Mouse (Mus musculus): Measurements from ENCODE around the gene Dld. TPM values are rescaled to one million over a fixed set of nuclear protein-coding genes. Genes with fewer than 3 reads are reported as not detected.

The Dld gene
- polyA plus RNA-seq, 1 experiment, result 32.4 TPM

GRCm38 (mm10) chr12:31318409-31318963 lies 32.8 kb downstream of the Dld start:
- no peaks in the 10 kb centered on the region for H3K27me3 ChIP-seq (ENCODE audit: control insufficient read depth, insufficient read depth, insufficient read length)
- TF ChIP-seq MYOD1 (IDR thresholded peaks at IDR 0.05; ENCODE audit: control insufficient read depth, insufficient read length, low read depth), result no peak
- H3ac ChIP-seq (ENCODE audit: control insufficient read depth, insufficient read length, low read depth), result no peak overlapping the region
- peaks cover 12% of the 10 kb centered on the region for H3K79me2 ChIP-seq (ENCODE audit: control insufficient read depth, insufficient read depth)
- no peak overlapping the region for H3K4me3 ChIP-seq (ENCODE audit: insufficient read depth, poor library complexity, severe bottlenecking)
- peaks cover 99% of the 10 kb centered on the region for H3K36me3 ChIP-seq (ENCODE audit: control insufficient read depth, insufficient read depth)
- H3K79me3 ChIP-seq (ENCODE audit: low read depth), result peaks cover 1% of the 10 kb centered on the region

GRCm38 (mm10) chr12:31317670-31318408 lies 33.4 kb downstream of the Dld start:
- TF ChIP-seq MYOD1 (IDR thresholded peaks at IDR 0.05; ENCODE audit: control insufficient read depth, insufficient read length, low read depth), result no peak
- TF ChIP-seq MYOG (IDR thresholded peaks at IDR 0.05; ENCODE audit: control insufficient read depth, extremely low read depth, insufficient read length), result no peak
- no peak for TF ChIP-seq CTCF (IDR thresholded peaks at IDR 0.05; ENCODE audit: control insufficient read depth, insufficient read depth, insufficient read length)
- no peak for TF ChIP-seq FOSL1 (IDR thresholded peaks at IDR 0.05; ENCODE audit: insufficient read depth, low read length, poor library complexity, severe bottlenecking)
- TF ChIP-seq CEBPB (IDR thresholded peaks at IDR 0.05; ENCODE audit: low read depth), result no peak
- TF ChIP-seq USF1 (IDR thresholded peaks at IDR 0.05; ENCODE audit: low read depth), result no peak
- no peak for TF ChIP-seq MAX (IDR thresholded peaks at IDR 0.05)
- H3K36me3 ChIP-seq (ENCODE audit: control insufficient read depth, insufficient read depth), result peaks cover 99% of the 10 kb centered on the region

GRCm38 (mm10) chr12:31315961-31316360 lies 35.3 kb downstream of the Dld start:
- H3K79me2 ChIP-seq (ENCODE audit: control insufficient read depth, insufficient read depth), result peaks cover 12% of the 10 kb centered on the region
- no peak overlapping the region for H3ac ChIP-seq (ENCODE audit: control insufficient read depth, insufficient read length, low read depth)
- H3K79me3 ChIP-seq (ENCODE audit: low read depth), result peaks cover 5% of the 10 kb centered on the region
- H3K36me3 ChIP-seq (ENCODE audit: control insufficient read depth, insufficient read depth), result peaks cover 99% of the 10 kb centered on the region
- H3K4me3 ChIP-seq (ENCODE audit: insufficient read depth, poor library complexity, severe bottlenecking), result no peak overlapping the region
- no peaks in the 10 kb centered on the region for H3K27me3 ChIP-seq (ENCODE audit: control insufficient read depth, insufficient read depth, insufficient read length)
- TF ChIP-seq CTCF (IDR thresholded peaks at IDR 0.05; ENCODE audit: control insufficient read depth, insufficient read depth, insufficient read length) (no peak), MAX (IDR thresholded peaks at IDR 0.05) (no peak), USF1 (IDR thresholded peaks at IDR 0.05; ENCODE audit: low read depth) (no peak), CEBPB (IDR thresholded peaks at IDR 0.05; ENCODE audit: low read depth) (no peak), FOSL1 (IDR thresholded peaks at IDR 0.05; ENCODE audit: insufficient read depth, low read length, poor library complexity, severe bottlenecking) (no peak), MYOD1 (IDR thresholded peaks at IDR 0.05; ENCODE audit: control insufficient read depth, insufficient read length, low read depth) (no peak)

More at GRCm38 (mm10) chr12:31317670-31318408, 33.4 kb downstream of the Dld start:
- no peak overlapping the region for H3K4me3 ChIP-seq (ENCODE audit: insufficient read depth, poor library complexity, severe bottlenecking)
- H3K27me3 ChIP-seq (ENCODE audit: control insufficient read depth, insufficient read depth, insufficient read length), result no peaks in the 10 kb centered on the region
- H3K79me3 ChIP-seq (ENCODE audit: low read depth), result peaks cover 4% of the 10 kb centered on the region
- no peak overlapping the region for H3ac ChIP-seq (ENCODE audit: control insufficient read depth, insufficient read length, low read depth)
- peaks cover 12% of the 10 kb centered on the region for H3K79me2 ChIP-seq (ENCODE audit: control insufficient read depth, insufficient read depth)

DNA sequence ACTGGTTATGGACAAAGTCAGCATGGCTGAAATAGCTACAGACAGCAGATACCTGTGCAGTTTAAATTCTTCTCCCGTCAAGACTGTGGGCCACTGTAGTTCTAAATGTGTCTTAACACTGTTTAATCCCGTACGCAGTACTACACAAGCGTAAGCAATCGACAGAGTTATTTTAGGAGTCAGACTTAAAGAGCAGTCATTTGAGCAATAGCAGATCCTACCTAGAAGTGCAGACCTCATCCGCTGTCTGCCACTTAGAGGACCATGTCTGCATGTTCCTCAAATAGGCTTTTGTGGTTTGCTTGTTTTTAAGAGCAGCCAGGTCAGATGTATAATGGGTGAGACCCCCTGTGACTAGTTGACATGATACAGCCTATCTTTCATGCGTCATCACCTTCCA lies 36.9 kb downstream of the Dld start:
- TF ChIP-seq MYOG (IDR thresholded peaks at IDR 0.05; ENCODE audit: control insufficient read depth, extremely low read depth, insufficient read length) (no peak), FOSL1 (IDR thresholded peaks at IDR 0.05; ENCODE audit: insufficient read depth, low read length, poor library complexity, severe bottlenecking) (no peak), USF1 (IDR thresholded peaks at IDR 0.05; ENCODE audit: low read depth) (no peak), CTCF (IDR thresholded peaks at IDR 0.05; ENCODE audit: control insufficient read depth, insufficient read depth, insufficient read length) (no peak), MAX (IDR thresholded peaks at IDR 0.05) (no peak), CEBPB (IDR thresholded peaks at IDR 0.05; ENCODE audit: low read depth) (no peak), MYOD1 (IDR thresholded peaks at IDR 0.05; ENCODE audit: control insufficient read depth, insufficient read length, low read depth) (no peak)
- H3ac ChIP-seq (ENCODE audit: control insufficient read depth, insufficient read length, low read depth), result no peak overlapping the region
- H3K4me3 ChIP-seq (ENCODE audit: insufficient read depth, poor library complexity, severe bottlenecking), result no peak overlapping the region
- H3K27me3 ChIP-seq (ENCODE audit: control insufficient read depth, insufficient read depth, insufficient read length), result no peaks in the 10 kb centered on the region
- H3K79me2 ChIP-seq (ENCODE audit: control insufficient read depth, insufficient read depth), result peaks cover 12% of the 10 kb centered on the region
- H3K36me3 ChIP-seq (ENCODE audit: control insufficient read depth, insufficient read depth), result peaks cover 99% of the 10 kb centered on the region
- H3K79me3 ChIP-seq (ENCODE audit: low read depth), result peaks cover 5% of the 10 kb centered on the region

DNA sequence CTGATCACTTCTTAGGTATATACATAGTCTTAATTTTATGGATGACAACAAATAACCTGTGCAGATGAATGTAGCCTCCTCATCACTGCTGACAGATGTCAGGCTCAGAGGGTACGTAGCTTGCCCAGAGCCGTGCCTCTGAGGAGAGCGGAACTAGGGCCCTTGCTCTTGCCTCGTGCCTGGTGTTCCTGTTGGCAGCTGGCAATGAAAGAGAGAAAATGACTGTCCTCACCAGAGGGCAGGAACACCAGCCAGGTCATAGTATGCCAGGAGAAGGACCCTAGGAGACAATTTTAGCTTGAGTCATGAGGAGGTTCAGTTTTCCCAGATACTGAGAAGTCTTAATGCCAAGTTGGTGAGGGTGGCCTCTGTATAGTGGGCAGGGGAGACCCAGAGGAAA lies 38.1 kb downstream of the Dld start:
- H3ac ChIP-seq (ENCODE audit: control insufficient read depth, insufficient read length, low read depth), result no peak overlapping the region
- TF ChIP-seq CTCF (IDR thresholded peaks at IDR 0.05; ENCODE audit: control insufficient read depth, insufficient read depth, insufficient read length) (no peak), MYOD1 (IDR thresholded peaks at IDR 0.05; ENCODE audit: control insufficient read depth, insufficient read length, low read depth) (no peak), CEBPB (IDR thresholded peaks at IDR 0.05; ENCODE audit: low read depth) (no peak), USF1 (IDR thresholded peaks at IDR 0.05; ENCODE audit: low read depth) (no peak), FOSL1 (IDR thresholded peaks at IDR 0.05; ENCODE audit: insufficient read depth, low read length, poor library complexity, severe bottlenecking) (no peak), MYOG (IDR thresholded peaks at IDR 0.05; ENCODE audit: control insufficient read depth, extremely low read depth, insufficient read length) (no peak), MAX (IDR thresholded peaks at IDR 0.05) (no peak)
- peaks cover 99% of the 10 kb centered on the region for H3K36me3 ChIP-seq (ENCODE audit: control insufficient read depth, insufficient read depth)
- no peaks in the 10 kb centered on the region for H3K27me3 ChIP-seq (ENCODE audit: control insufficient read depth, insufficient read depth, insufficient read length)
- no peak overlapping the region for H3K4me3 ChIP-seq (ENCODE audit: insufficient read depth, poor library complexity, severe bottlenecking)
- H3K79me3 ChIP-seq (ENCODE audit: low read depth), result peaks cover 5% of the 10 kb centered on the region
- H3K79me2 ChIP-seq (ENCODE audit: control insufficient read depth, insufficient read depth), result peaks cover 12% of the 10 kb centered on the region

Measured in C2C12 (cell line).